Mouse (Mus musculus): ENCODE data around the gene Psmb11.
A peak's percentile ranks its signal among the peaks of the same experiment; 100 is the strongest.

The Psmb11 gene

GRCm38 (mm10) chr14:54621133-54621532, at the start of gene Psmb11:
Gene Psmb11 (plus strand): TSS chr14:54621433.
- DNase-seq (ENCODE audit: low spot score): no peak

- no peak for DNase-seq (ENCODE audit: low spot score)
Measured at GRCm38 (mm10) chr14:54572122-54572521, 49.1 kb upstream of the Psmb11 start.

- no peak for DNase-seq (ENCODE audit: low spot score)
Measured at GRCm38 (mm10) chr14:54572790-54573736, 48.2 kb upstream of the Psmb11 start.

GRCm38 (mm10) chr14:54574253-54574652, 47.0 kb upstream of the Psmb11 start:
- DNase-seq (ENCODE audit: low spot score): no peak

GRCm38 (mm10) chr14:54575031-54575430, 46.2 kb upstream of the Psmb11 start:
- no peak for DNase-seq (ENCODE audit: low spot score)

GRCm38 (mm10) chr14:54575631-54576030, 45.6 kb upstream of the Psmb11 start:
- peak; percentile 83 for DNase-seq (ENCODE audit: low spot score)

- DNase-seq (ENCODE audit: low spot score): peak; percentile 59
Measured at GRCm38 (mm10) chr14:54576241-54577088, 44.8 kb upstream of the Psmb11 start.

GRCm38 (mm10) chr14:54577089-54577982, 43.9 kb upstream of the Psmb11 start, which contains the start of gene Ajuba:
Gene Ajuba (minus strand): TSS chr14:54577558.
- DNase-seq (ENCODE audit: low spot score): peak; percentile 91

- DNase-seq (ENCODE audit: low spot score): no peak
Measured at GRCm38 (mm10) chr14:54578063-54578462, 43.2 kb upstream of the Psmb11 start.

- DNase-seq (ENCODE audit: low spot score): no peak
Measured at GRCm38 (mm10) chr14:54579638-54580037, 41.6 kb upstream of the Psmb11 start.

- DNase-seq (ENCODE audit: low spot score): no peak
Measured at GRCm38 (mm10) chr14:54582536-54582935, 38.7 kb upstream of the Psmb11 start.

- peak; percentile 62 for DNase-seq (ENCODE audit: low spot score)
Measured at GRCm38 (mm10) chr14:54583681-54584338, 37.4 kb upstream of the Psmb11 start.

GRCm38 (mm10) chr14:54591056-54591455, 30.2 kb upstream of the Psmb11 start:
- no peak for DNase-seq (ENCODE audit: low spot score)

GRCm38 (mm10) chr14:54592319-54592934, 28.8 kb upstream of the Psmb11 start:
- DNase-seq (ENCODE audit: low spot score): peak; percentile 59

GRCm38 (mm10) chr14:54594055-54594454, 27.2 kb upstream of the Psmb11 start:
- DNase-seq (ENCODE audit: low spot score): no peak

GRCm38 (mm10) chr14:54594631-54595414, 26.4 kb upstream of the Psmb11 start:
- DNase-seq (ENCODE audit: low spot score): no peak

- no peak for DNase-seq (ENCODE audit: low spot score)
Measured at GRCm38 (mm10) chr14:54597084-54597483, 24.1 kb upstream of the Psmb11 start.

GRCm38 (mm10) chr14:54601601-54602000, 19.6 kb upstream of the Psmb11 start:
- DNase-seq (ENCODE audit: low spot score): no peak

GRCm38 (mm10) chr14:54602613-54603012, 18.6 kb upstream of the Psmb11 start:
- no peak for DNase-seq (ENCODE audit: low spot score)

Data from ovary, postnatal 36 days (tissue).